Mouse (Mus musculus): ENCODE data around the gene Cnot10.
A peak's percentile ranks its signal among the peaks of the same experiment; 100 is the strongest.

Cnot10 gene

GRCm38 (mm10) chr9:114650938-114651634 is 11.1 kb upstream of the Cnot10 start:
- DNase-seq (ENCODE audit: low read depth, low spot score): peak; percentile 70

- no peak for DNase-seq (ENCODE audit: low read depth, low spot score)
Measured at GRCm38 (mm10) chr9:114649371-114649770, 9.4 kb upstream of the Cnot10 start.

- DNase-seq (ENCODE audit: low read depth, low spot score): peak; percentile 72
Measured at GRCm38 (mm10) chr9:114648472-114648871, 8.5 kb upstream of the Cnot10 start.

GRCm38 (mm10) chr9:114647506-114648432 is 7.8 kb upstream of the Cnot10 start:
- no peak for DNase-seq (ENCODE audit: low read depth, low spot score)

GRCm38 (mm10) chr9:114646556-114647505 is 6.8 kb upstream of the Cnot10 start:
- no peak for DNase-seq (ENCODE audit: low read depth, low spot score)

GRCm38 (mm10) chr9:114639186-114639748 is 717 bp downstream of the Cnot10 start:
- DNase-seq (ENCODE audit: low read depth, low spot score): peak; percentile 33

- no peak for DNase-seq (ENCODE audit: low read depth, low spot score)
Measured at GRCm38 (mm10) chr9:114636751-114637150, 3.2 kb downstream of the Cnot10 start.

- DNase-seq (ENCODE audit: low read depth, low spot score): no peak
Measured at GRCm38 (mm10) chr9:114636150-114636549, 3.8 kb downstream of the Cnot10 start.

GRCm38 (mm10) chr9:114632331-114632730 is 7.7 kb downstream of the Cnot10 start:
- no peak for DNase-seq (ENCODE audit: low read depth, low spot score)

- no peak for DNase-seq (ENCODE audit: low read depth, low spot score)
Measured at GRCm38 (mm10) chr9:114626726-114627125, 13.3 kb downstream of the Cnot10 start.

- no peak for DNase-seq (ENCODE audit: low read depth, low spot score)
Measured at GRCm38 (mm10) chr9:114624178-114624577, 15.8 kb downstream of the Cnot10 start.

GRCm38 (mm10) chr9:114621149-114621548 is 18.8 kb downstream of the Cnot10 start:
- DNase-seq (ENCODE audit: low read depth, low spot score): no peak

GRCm38 (mm10) chr9:114614176-114614953 is 25.6 kb downstream of the Cnot10 start:
- DNase-seq (ENCODE audit: low read depth, low spot score): no peak

GRCm38 (mm10) chr9:114613026-114613425 is 27.0 kb downstream of the Cnot10 start:
- peak; percentile 28 for DNase-seq (ENCODE audit: low read depth, low spot score)

- no peak for DNase-seq (ENCODE audit: low read depth, low spot score)
Measured at GRCm38 (mm10) chr9:114612566-114612965, 27.4 kb downstream of the Cnot10 start.

GRCm38 (mm10) chr9:114610266-114610665 is 29.7 kb downstream of the Cnot10 start:
- DNase-seq (ENCODE audit: low read depth, low spot score): no peak

GRCm38 (mm10) chr9:114603876-114604540 is 36.0 kb downstream of the Cnot10 start:
- DNase-seq (ENCODE audit: low read depth, low spot score): no peak

GRCm38 (mm10) chr9:114601096-114601495 is 38.9 kb downstream of the Cnot10 start:
- no peak for DNase-seq (ENCODE audit: low read depth, low spot score)

GRCm38 (mm10) chr9:114585017-114585345 is 55.0 kb downstream of the Cnot10 start:
- peak; percentile 29 for DNase-seq (ENCODE audit: low read depth, low spot score)
